Mouse (Mus musculus) kidney, embryonic 14.5 days (tissue): ENCODE measurements at regions not wholly inside any gene's neighbourhood (a gene's known extent, or its start where the extent isn't known, plus 50 kb on each side); places are given as distances from the start of the nearest gene placed in this dataset.

Source experiments
- ATAC-seq: fragments of 200-750 bp; cut with Nextera tagmentation; 2 replicates; pipeline ENCODE4 v1.8.0; 2017; ENCODE audit warnings: moderate number of reproducible peaks, mild to moderate bottlenecking, moderate TSS enrichment, moderate library complexity; ENCODE audit not compliant: low FRiP score, low TSS enrichment
- H3K27ac ChIP-seq: fragments of 300-500 bp; sonication (generic); 2 replicates; pipeline ENCODE4 v1.5.1; 2014; ENCODE audit warnings: low read depth, mild to moderate bottlenecking, low read length, moderate library complexity, mixed read lengths
- H3K27me3 ChIP-seq: fragments of 300-500 bp; sonication (generic); 2 replicates; pipeline ENCODE4 v1.6.1; 2014; ENCODE audit warnings: mild to moderate bottlenecking, low read length; ENCODE audit not compliant: control insufficient read depth, insufficient read depth
- H3K36me3 ChIP-seq: fragments of 300-500 bp; sonication (generic); 2 replicates; pipeline ENCODE4 v1.6.1; 2014; ENCODE audit warnings: low read length, mixed read lengths; ENCODE audit not compliant: control insufficient read depth, insufficient read depth
- H3K4me1 ChIP-seq: fragments of 300-500 bp; sonication (generic); 2 replicates; pipeline ENCODE4 v1.6.1; 2014; ENCODE audit warnings: low read length, mixed read lengths; ENCODE audit not compliant: control insufficient read depth, insufficient read depth
- H3K4me2 ChIP-seq: fragments of 300-500 bp; sonication (generic); replicated peaks from 2 replicates; pipeline ENCODE4 v1.6.1; 2014; ENCODE audit warnings: low read depth, mild to moderate bottlenecking, low read length
- H3K4me3 ChIP-seq: fragments of 300-500 bp; sonication (generic); 2 replicates; pipeline ENCODE4 v1.5.1; 2014; ENCODE audit warnings: mild to moderate bottlenecking, low read length
- H3K9ac ChIP-seq: fragments of 300-500 bp; sonication (generic); 2 replicates; pipeline ENCODE4 v1.6.1; 2014; ENCODE audit warnings: low read depth, mild to moderate bottlenecking, low read length, moderate library complexity
- H3K9me3 ChIP-seq: fragments of 300-500 bp; sonication (generic); 2 replicates; pipeline ENCODE4 v1.6.1; 2016; ENCODE audit warnings: low read length; ENCODE audit not compliant: control insufficient read depth
- WGBS: fragments of 180-500 bp; shearing (Covaris S2); extraction: QIAGEN DNeasy Blood & Tissue Kit; methylation state at CpG from one replicate; pipeline ENCODE4 v1.1.7; 2014; 5-methylcytosine and 5-hydroxymethylcytosine counted together

DNA sequence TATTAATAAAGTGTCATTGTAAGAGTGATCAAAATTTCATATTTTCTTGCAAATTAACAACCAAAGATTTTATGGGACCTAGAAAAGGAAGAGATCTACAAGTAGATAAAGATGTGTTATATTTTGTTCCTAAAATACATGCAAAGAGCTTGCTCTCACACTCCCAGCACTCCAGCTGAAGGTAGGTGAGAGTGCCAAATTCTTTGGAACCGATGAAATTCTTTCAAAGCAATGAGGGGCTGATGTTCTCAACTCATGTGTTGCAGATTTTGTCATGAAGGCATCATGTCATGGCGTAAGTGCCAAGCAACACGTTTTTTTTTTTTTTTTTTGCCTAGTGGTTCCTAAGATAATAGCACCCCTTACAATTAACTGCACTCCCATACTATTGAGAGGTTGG is 573.8 kb downstream of the Hsfy2 start:
- H3K4me2 ChIP-seq, result no peak overlapping the region
- H3K9ac ChIP-seq, result no peak overlapping the region
- no peak overlapping the region for H3K27ac ChIP-seq
- 76% methylated on average over 3 of the region's 3 CpGs for WGBS
- H3K4me1 ChIP-seq, result no peaks in the 10 kb centered on the region
- no peaks in the 10 kb centered on the region for H3K9me3 ChIP-seq
- no peak overlapping the region for H3K4me3 ChIP-seq
- H3K36me3 ChIP-seq, result no peaks in the 10 kb centered on the region
- ATAC-seq, result no peak
- no peaks in the 10 kb centered on the region for H3K27me3 ChIP-seq
